Mouse (Mus musculus): ENCODE data around the gene D230025D16Rik.
"Not testable (repeated sequence)": the region's sequence is repeated elsewhere in the genome, so short reads cannot be mapped to it uniquely, and the experiment has no call there.

Gene D230025D16Rik

DNA sequence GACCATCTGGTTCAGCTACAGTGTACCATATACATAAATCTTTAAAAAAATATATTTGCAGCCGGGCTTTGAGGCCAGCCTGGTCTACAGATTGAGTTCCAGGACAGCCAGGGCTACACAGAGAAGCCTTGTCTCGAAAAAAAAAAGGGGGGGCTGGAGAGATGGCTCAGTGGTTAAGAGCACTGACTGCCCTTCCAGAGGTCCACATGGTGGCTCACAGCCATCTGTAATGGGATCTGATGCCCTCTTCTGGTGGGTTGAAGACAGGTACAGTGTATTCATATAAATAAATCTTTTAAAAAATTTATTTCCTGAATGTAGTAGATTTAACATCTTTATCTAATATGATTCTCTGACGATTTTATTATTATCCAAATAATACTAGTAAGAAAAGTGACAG, 66.9 kb downstream of the D230025D16Rik start:
- not testable (repeated sequence) for DNase-seq (ENCODE audit: low spot score in 2 of 2)

DNA sequence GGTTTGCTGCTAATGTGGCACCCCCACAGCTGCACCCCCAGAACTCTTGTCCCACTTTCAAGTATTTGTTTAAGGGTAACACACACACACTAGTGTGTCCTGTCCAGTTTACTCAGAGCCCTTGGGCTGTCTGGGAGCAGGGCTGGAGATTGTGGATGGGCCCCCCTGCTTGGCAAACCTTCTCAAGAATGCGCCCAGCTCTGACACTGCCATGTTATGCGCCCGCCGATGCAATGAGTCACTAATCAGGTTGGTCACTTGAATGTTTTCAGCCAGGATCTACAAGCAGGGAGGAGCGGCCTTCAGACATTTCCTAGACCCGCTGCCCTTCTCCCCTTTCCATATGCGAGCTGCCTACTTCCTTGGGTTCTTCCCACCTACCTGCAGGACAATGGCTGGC, 67.5 kb downstream of the D230025D16Rik start:
- DNase-seq (ENCODE audit: low spot score in 2 of 2), result no peak

DNA sequence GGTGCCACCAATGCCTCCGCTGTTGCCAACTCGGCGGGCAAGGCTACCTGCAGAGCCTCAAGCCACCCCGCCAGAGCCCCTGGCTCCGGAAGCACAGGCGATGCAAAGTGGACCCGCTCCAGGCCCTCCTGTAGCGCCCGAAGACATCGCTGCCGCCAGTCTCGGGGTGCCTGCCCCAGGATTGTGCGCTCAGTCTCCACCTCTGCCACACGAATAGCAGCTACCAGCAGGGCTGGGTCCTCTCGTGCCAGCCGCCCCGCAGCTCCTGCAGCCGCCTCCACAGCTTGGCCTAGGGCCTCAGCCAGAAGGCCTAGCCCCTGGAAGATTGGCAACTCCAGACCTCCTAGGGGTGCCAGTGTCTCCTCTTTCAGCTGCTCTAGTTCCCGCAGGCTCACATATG, 68.5 kb downstream of the D230025D16Rik start:
- peak in 1 of 2 experiments; percentile 49 for DNase-seq (ENCODE audit: low spot score in 2 of 2)

DNA sequence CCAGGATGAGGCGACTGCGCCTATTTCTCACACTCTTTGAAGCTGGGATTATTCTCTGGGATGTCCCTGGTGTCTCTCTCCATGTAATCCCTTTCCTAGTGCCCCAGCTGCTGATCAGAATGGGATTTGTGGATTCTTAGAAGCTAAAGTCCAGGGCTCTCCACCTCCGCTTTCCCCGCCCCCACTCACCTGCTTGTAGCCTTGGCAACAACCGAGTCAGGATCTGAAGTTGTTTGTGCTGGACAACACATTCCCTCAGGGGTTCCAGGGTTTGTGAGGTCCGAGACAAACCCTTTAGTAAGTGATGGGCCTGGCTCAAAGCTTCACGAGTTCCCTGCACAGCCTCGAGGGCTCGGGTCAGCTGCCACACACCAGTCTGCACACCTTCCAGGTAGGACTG, 69.8 kb downstream of the D230025D16Rik start:
- no peak for DNase-seq (ENCODE audit: low spot score in 2 of 2)

DNA sequence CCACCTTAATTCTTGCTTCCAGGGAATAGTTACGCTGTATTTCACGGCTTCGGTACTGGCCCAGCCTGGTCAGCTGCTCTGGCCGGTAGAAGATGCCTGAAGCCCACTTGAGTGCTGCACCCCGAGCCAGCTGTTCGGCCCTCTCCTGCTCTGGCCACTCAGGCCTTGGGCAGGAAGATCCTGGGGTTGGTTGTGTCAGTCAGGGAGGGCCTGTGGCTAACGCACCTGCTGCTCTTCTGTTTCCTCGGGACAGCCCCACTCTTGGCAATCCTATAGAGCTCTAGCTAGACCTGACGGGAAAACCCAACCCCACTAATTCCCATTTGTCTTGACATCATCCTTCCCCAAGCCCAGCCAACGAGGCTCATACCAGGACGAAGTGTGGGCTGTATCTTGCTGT, 70.3 kb downstream of the D230025D16Rik start:
- no peak for DNase-seq (ENCODE audit: low spot score in 2 of 2)

DNA sequence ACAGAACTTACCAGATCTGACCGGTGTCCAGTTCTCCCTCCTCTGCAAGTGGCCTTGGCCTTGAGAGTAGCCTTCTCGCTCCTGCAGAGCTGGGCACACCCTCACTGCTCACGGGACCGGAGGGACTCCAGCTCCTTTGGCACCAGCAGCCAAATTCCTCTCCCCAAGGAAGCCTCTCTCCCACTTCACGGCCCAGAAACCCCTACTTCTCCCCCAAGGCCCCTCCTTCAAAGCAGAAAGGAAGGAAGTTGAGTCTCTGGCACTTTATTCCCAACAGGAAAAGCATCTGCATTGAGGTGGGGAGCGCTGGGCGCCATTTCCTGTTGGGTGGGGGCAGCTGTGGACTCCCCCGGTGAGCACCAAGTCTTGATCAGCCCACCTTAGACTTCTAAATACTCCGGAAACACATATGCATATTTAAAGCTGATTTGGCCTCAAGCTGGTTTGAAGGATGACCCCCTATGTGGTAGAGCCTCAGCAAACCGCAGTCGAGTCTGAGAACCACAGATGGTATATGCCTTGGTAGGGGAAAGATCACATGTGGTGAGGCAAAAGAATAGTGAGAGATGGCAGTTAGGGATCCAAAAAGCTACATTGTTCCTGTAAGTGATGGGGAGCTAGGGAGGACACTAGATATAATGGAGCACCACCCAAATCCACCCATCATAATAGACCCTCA, 71.1 kb downstream of the D230025D16Rik start, which contains the start of gene Exoc3l:
Gene Exoc3l, minus strand, starts transcription at position 207 of the 679 bp plus-strand sequence.
- no peak for DNase-seq (ENCODE audit: low spot score in 2 of 2)

DNA sequence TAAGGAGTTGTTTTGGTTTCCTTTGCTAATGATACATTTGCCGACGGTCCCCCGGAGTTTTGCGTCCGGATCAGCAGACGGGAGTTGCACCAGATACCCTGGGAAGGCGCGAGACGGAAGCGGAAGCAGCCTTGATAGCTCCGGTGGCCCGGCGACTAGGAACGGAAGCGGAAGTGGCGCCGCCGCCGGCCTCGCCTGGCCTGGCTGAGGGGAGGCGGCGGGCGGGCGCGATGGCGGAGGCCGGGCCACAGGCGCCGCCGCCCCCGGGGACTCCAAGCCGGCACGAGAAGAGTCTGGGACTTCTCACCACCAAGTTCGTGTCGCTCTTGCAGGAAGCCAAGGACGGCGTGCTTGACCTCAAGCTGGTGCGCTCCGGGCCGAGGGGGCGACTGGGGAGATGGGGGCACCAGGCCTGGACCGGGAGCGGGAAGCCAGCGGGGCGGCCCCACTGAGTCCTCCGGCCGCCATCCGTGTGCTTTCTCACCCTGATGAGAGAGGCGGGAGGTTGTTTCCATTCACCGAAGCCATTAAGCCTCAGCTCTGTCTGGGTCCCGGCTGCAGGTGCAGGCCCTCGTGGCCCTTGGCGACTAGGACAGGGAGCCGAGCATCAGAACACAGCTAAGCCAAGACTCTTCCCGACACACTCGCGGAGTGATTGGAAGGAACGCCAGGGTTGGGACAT, 72.7 kb downstream of the D230025D16Rik start, which contains the start of gene E2f4:
Gene E2f4, plus strand, starts transcription at position 153 of the 682 bp plus-strand sequence.
- peak; percentile 84 to 90 for DNase-seq (ENCODE audit: low spot score in 2 of 2)

DNA sequence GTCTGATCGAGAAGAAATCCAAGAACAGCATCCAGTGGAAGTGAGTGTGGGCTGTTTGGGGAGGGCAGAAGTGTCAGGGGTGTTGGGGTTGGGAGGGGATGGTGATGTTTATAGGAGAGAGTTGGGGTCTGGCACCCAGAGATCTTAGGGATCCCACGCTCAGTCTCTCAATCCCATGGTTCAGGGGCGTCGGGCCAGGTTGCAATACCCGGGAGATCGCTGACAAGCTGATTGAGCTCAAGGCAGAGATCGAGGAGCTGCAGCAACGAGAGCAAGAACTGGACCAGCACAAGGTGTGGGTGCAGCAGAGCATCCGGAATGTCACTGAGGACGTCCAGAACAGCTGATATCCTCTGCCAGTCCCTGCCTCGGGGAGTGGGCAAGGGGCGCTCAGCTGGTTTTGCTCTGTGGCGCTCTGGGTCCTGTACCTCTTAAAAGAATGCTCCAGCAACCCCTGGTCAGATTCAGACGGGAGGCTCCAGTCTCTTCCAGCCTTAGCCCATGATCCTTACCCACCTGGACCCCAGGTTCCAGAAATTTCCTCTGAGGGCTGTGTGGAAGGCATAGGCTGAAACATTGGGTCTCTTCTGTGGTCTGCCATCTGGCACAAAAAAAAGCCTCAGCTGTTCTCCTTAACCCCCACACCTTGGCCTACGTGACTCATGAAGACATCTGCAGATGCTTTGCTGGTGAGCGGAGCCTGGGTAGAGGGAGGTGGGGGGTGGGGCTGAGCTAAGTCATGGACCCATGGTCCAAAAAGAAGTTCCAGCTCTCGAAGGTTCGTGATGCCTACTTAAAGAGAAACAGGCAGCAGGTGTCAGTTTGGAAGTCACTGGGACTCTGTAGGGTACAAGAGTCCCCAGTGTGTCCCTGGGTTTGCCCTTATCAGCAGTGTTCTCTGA, 73.7 kb downstream of the D230025D16Rik start:
- no peak for DNase-seq (ENCODE audit: low spot score in 2 of 2)

DNA sequence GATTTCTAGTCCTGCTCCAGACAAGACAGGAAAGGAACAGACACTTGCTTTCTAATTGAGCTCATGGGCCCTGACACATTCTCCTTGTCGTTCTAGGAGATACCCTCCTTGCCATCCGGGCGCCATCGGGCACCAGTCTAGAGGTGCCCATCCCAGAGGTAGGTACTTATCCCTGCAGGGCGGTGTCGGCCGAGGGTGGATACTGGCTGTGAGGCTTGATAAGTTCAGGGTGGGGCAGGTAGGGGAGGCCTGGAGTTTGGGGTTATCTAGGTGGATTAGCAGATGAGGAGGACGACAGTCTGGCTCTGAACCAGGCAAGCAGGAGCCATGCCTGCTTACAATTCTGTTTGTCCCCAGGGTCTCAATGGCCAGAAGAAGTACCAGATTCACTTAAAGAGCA, 75.0 kb downstream of the D230025D16Rik start:
- DNase-seq (ENCODE audit: low spot score in 2 of 2), result no peak

Measured in cerebellum, postnatal 4 days (tissue).